Mouse (Mus musculus) erythroblast, embryonic 14.5 days (primary cell): ENCODE results near the gene Zkscan1.

ENCODE experiments used
- GATA1 ChIP-seq: IDR thresholded peaks from 2 replicates; pipeline ENCODE4 v1.6.1; 2012; ENCODE audit warnings: low read length, inconsistent platforms, mixed read lengths
- TAL1 ChIP-seq: IDR thresholded peaks from 3 replicates; pipeline ENCODE4 v1.6.1; 2012; ENCODE audit warnings: low read length, inconsistent platforms, mixed read lengths

- no peak for TF ChIP-seq TAL1
- TF ChIP-seq GATA1: no peak
Measured at GRCm38 (mm10) chr5:138075684-138076083, 9.2 kb upstream of the Zkscan1 start.
